Mouse (Mus musculus): Measurements from ENCODE around the gene Ager.

Gene Ager

DNA sequence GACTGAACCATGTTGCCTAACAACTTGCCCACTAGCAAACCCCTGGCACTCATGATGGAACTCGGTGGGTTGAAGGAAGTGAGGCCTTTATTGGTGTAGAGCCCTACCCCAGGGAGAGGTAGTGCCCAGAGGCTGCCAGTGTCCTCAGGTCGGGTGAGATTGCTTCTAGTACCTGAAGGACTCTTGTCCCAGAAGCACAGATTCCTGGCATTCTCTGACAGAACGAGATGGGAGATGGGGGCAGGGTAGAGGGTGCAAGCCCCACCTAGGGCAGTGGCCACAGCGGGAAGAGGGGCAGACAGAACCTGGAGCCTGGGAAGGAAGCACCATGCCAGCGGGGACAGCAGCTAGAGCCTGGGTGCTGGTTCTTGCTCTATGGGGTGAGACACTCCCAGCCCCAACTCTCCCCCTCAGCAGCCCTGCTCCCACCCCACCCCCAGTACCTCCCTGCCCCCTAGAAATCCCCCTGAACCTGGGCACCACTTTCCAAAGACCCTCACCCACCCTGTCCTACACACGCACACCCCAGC is at the start of gene Ager:
Gene Ager (plus strand): TSS at position 297 of the 530 bp plus-strand sequence.
- in situ Hi-C loops (cut with MboI, MseI), result no loop called here

DNA sequence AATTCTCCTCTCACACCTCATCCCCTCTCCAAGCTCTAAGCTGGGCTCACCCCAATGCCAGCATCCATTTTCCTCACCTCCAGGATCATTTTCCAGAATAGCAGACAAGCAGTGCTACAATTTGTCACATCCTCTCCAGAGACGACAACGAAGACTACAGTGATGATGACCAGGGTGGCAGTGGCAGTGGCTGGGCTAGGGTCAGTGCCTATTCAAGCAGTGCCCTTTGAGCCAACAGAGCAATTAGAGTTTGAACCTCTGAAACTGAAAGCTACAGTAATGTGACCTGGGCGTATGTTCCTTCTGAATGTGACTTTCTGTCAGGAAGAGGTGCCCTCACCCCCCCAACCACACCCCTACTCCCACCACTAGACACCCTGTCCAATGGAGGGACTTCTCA is 48.5 kb upstream of the Ager start:
- in situ Hi-C loops (cut with MboI, MseI), result no loop called here

DNA sequence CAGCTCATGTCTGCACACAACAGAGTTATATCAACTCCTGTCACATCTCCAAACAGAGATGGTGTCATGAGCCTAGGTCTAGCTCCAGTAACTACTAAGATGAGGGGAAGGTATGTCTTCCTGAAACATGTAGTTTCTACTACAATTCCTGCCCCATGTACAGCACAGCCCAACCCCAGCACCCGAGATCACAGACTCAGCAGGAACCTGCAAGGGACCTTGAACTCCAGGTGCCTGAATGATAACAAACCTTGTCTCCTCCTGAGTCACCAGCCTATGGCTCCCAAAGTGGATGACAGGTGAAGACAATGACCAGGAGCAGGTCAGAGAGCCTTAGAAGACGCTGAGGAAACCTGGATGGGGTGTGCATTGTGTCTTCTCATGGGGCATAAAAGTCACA is 47.8 kb upstream of the Ager start:
- in situ Hi-C loops (cut with MboI, MseI), result no loop called here

DNA sequence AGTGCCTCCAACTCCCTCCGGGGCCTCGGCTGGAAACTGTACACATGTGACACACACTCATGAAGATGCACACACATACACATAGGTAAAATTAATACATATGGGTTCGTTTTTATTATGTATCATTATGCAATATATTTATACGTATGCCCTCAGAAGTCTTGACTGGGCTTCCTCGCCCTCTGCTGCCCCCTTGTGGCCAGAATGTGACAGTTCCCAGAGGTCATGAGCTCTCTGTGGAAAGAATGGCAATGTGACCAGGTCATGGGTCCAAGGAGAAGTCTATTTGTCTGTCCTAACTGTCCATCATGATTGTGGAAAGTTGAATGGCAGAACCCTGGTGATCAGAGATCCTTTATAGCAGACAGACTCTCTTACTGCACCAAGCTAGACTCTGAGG is 42.2 kb upstream of the Ager start:
- in situ Hi-C loops (cut with MboI, MseI), result no loop called here

DNA sequence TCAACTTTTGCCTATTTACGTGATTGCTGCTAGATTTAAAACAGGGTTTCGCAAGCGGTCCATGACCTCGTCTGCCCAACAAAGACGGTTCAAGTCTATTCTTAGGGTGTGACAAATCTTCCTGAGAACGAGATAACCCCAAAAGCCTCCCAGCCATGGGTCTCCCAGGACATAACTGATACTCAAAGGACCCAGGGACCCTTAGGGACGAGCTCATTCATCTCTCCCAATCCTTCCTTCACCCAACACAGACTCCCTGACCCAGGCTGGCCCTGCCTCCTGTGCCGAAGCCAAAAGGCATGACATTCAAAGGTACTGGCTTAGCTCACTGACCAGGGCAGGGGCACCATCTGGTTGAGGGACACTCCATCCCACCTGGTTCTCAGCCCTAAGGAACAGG is 41.3 kb upstream of the Ager start:
- in situ Hi-C loops (cut with MboI, MseI), result no loop called here

DNA sequence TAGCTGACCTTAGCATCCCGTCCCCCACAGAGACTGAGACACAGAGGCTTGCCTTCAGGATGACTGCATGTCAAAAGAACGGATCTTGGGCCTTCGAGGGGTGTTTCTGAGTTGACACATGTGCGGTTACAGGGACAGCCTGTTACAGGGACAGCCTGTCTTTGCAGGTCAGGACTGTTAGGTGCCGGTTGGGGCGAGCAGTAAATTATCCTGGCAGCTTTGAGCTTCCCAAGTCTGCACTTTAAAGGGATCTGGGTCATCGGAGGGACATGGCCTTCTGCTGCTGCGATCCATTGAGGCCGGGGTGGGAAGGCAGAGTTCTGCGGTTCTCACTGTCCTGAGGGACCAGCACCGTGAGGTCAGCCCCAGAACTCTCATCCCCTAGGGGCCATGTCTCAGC is 40.3 kb upstream of the Ager start:
- in situ Hi-C loops (cut with MboI, MseI), result no loop called here

DNA sequence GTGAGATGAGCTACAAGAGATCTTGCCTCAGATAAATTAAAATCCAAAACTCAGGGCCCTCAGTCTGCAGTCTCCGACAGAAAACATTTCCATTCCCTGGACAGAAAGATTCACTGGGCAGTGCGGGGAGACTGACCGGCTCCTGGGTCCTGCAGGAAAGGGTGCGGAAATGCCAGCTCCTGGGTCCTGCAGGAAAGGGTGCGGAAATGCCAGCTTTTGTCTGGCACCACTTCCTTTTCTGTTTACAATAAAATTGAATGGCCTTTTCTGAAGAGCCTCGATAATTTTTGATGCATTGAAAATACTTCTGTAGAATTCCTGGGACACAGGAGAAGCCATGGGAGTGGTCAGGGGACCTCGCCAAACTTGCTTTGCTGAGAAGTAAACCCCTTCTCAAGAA is 38.5 kb upstream of the Ager start:
- in situ Hi-C loops (cut with MboI, MseI), result no loop called here

DNA sequence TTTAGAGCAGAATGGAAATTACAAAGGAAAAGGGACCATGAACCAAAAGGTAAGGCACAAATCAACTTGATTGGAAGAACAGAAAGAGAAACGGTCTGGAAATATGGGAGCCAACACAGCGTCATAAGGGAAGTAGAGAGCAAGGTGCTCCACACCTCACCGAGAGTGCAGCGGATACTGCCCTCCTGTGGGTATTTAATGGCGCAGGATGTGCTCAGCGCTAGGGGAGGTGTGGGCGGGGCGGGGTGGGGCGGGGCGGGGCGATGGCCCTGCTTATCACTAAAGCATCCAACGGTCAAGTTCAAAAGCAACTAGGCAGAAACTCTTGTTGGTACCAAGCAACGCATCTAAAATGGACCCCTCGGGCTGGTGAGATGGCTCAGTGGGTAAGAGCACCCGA is 37.8 kb upstream of the Ager start:
- in situ Hi-C loops (cut with MboI, MseI), result no loop called here

DNA sequence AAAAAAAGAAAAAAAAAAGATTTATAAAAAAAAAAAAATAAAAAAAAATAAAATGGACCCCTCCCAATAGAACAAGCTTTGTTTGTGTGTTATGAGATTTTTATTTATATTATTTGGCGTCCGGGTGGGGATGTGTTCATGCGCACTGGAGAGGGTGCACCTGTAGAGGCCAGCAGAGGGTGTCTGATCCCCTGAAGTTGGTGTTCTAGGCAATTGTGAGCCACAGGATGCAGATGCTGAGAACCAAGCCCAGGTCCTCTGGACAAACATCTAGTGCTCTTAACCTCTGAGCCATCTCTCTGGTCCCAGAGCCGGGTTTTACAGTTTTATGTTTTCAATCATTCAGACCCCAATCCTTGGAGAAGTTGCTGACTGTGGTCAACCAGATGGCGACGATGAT is 37.2 kb upstream of the Ager start:
- in situ Hi-C loops (cut with MboI, MseI), result no loop called here

DNA sequence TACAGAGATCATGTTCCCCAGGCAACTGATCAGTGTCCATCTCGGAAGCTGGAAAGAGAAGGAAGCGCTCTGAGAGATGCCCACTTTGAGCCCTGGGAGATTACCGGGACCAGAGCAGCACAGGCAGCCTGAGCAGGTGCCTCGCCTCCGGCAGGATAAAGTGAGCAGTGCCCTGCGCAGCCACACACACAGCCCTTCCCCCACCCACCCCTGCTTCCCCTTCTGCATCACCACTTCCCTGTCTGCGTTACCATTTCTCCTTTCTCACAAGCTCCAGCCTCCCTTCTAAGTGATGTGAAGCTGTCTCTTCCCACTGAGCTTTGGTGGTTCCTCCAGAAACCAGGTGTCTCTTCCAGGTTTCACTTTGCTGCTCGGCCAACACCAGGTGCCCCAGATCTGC is 36.5 kb upstream of the Ager start:
- in situ Hi-C loops (cut with MboI, MseI), result no loop called here

DNA sequence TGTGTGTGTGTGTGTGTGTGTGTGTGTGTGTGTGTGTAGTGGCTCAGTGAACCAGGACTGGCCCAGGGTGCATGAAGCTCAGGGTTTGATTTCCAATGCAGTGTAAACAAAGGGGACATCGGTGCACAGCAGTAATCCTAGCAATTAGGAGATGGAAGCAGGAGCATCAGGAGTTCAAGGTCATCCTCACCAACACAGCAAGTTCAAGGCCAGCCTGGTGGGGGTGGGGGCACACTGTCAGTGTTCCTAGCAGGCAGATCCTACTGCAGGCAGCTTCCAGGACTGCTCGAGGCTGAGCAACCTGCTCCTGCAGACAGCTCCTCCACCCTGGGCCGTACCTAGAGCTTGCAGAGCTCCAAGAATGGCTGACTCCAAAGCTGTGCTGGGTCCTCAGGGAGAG is 35.1 kb upstream of the Ager start:
- in situ Hi-C loops (cut with MboI, MseI), result no loop called here

DNA sequence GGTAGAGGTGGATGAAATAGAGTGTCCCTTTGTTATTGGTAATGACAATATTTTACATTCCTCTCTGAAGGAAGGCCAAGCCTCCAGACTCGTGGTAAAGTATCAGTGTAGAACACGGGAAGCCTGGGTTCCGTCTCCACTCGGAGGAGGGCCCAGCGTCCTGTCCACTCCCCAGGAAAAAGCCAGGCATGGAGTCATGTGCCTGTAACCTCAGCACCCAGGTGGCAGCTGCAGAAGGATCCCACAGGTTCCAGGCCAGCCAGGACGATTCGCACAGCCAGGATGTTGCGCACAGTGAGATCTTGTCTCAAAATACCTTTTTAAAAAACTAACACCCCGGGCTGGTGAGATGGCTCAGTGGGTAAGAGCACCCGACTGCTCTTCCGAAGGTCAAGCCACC is 34.3 kb upstream of the Ager start:
- in situ Hi-C loops (cut with MboI, MseI), result no loop called here

DNA sequence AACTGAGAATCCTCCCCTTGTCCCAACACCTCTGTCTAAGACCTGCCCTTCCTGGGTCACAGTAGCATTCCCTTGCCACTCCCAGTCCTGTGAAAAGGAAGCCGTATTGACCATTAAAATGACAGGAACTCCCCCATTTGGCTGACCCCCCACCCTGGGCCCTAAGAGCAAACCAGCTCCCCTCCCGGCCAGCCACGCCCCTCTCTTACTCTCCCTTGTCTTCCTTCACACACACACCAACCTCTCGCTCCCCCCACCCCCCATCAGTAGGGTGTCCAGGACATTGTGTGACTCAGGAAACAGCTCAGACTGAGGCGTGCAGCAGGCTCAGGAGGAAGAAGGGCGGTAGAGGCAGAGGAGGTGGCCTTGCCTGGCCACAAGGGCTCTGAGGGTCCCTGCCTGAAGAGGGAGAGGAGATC is 33.6 kb upstream of the Ager start, which contains the start of gene Notch4:
Gene Notch4 (plus strand): TSS at position 266 of the 419 bp plus-strand sequence.
- in situ Hi-C loops (cut with MboI, MseI), result no loop called here

DNA sequence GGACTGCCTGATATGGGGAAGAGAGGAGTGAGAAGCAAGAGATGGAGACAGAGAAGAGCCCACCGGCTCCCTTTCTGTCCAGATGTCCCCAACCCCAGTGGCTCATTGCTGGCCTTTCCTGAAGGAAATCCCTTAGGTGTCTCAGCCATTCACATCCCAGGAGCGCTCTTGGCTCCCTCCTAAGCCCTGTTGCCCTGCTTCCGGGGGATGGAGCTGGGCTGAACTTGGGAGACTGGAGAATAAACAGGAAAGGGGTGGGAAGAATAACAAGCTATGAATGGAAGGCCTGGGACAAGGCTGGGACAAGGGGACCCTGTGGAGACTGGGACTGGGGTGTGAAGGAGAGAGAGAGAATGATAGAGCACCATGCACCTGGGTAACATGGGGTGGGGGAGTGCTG is 32.9 kb upstream of the Ager start:
- in situ Hi-C loops (cut with MboI, MseI), result loop anchor here (5.0 kb wide), 2 partner anchors 53 to 248 kb away; partner anchors contain the start of gene Egfl8

DNA sequence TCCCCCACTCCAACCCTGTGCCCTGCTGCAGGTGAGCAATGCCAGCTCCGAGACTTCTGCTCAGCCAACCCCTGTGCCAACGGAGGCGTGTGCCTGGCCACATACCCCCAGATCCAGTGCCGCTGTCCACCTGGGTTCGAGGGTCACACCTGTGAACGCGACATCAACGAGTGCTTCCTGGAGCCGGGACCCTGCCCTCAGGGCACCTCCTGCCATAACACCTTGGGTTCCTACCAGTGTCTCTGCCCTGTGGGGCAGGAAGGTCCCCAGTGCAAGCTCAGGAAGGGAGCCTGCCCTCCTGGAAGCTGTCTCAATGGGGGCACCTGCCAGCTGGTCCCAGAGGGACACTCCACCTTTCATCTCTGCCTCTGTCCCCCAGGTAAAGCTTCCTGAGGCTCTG is 30.4 kb upstream of the Ager start:
- in situ Hi-C loops (cut with MboI, MseI), result loop anchor here (5.0 kb wide), 2 partner anchors 50 to 245 kb away; partner anchors contain the start of gene Egfl8

DNA sequence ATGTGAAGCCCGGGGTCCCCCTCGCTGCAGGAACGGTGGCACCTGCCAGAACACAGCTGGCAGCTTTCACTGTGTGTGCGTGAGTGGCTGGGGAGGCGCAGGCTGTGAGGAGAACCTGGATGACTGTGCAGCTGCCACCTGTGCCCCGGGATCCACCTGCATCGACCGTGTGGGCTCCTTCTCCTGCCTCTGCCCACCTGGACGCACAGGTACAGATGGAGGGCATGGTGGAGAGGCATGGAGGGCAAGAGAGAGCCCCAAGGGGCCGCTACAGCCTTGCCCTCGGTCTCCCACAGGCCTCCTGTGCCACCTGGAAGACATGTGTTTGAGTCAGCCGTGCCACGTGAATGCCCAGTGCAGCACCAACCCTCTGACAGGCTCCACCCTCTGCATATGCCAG is 29.2 kb upstream of the Ager start:
- in situ Hi-C loops (cut with MboI, MseI), result loop anchor here (5.0 kb wide), 2 partner anchors 49 to 244 kb away; partner anchors contain the start of gene Egfl8

DNA sequence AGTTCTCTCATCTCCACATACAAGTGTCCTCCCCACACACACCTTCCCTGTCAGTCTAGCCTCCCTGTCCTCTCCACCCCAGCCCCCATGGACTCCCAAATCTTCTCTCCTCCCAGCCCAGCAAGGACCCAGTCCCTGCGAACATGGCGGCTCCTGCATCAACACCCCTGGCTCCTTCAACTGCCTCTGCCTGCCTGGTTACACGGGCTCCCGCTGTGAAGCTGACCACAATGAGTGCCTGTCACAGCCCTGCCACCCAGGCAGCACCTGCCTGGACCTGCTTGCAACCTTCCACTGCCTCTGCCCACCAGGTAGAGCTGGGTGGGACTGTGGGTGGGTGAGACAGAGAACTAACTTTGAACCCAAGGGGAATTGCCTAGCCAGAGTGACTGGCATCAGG is 27.7 kb upstream of the Ager start:
- in situ Hi-C loops (cut with MboI, MseI), result loop anchor here (5.0 kb wide), 2 partner anchors 47 to 242 kb away; partner anchors contain the start of gene Egfl8

DNA sequence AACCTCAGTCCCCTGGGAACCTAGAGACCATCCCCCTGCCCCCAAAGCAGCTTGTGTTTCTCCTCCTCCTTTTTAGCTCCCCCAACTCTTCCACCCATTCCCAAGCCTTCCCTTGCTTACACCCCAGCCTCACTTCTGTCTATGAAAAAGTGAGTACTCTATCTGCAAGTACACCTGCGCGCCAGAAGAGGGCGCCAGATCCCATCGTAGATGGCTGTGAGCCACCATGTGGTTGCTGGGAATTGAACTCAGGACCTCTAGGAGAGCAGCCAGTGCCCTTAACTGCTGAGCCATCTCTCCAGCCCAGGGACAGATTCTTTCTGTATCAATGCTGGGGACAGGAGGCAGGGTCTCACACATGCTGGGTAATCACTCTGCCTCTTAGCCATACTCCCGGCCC is 25.8 kb upstream of the Ager start:
- in situ Hi-C loops (cut with MboI, MseI), result no loop called here

DNA sequence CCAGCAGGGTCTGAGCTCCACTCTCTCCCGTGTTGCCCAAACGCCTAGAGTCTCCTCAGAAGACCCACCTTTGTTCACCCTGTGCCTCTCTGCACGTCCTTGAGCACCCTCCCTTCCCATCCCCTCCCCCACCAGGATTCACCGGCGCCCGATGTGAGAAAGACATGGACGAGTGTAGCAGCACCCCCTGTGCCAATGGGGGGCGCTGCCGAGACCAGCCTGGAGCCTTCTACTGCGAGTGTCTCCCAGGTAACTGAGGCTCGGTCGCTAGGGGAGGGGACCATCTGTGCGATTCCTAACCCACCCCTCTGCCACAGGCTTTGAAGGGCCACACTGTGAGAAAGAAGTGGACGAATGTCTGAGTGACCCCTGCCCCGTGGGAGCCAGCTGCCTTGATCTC is 25.3 kb upstream of the Ager start:
- in situ Hi-C loops (cut with MboI, MseI), result no loop called here

DNA sequence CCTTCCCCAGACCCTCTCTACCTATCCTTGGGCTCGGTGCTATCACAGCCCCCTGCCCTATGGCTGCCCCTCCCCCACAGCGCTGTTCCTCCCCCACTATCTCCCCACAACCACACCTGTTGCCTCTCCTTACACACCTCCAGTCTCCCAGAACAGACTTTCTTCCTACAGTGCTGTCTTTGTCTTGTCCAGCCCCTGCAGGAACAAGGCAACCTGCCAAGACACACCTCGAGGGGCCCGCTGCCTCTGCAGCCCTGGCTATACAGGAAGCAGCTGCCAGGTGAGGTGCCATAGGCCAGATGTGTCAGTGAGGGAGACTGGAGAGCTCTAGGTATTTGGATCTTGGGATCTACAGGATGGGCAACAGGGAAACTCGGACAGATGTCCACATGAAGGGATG is 21.1 kb upstream of the Ager start:
- in situ Hi-C loops (cut with MboI, MseI), result no loop called here

DNA sequence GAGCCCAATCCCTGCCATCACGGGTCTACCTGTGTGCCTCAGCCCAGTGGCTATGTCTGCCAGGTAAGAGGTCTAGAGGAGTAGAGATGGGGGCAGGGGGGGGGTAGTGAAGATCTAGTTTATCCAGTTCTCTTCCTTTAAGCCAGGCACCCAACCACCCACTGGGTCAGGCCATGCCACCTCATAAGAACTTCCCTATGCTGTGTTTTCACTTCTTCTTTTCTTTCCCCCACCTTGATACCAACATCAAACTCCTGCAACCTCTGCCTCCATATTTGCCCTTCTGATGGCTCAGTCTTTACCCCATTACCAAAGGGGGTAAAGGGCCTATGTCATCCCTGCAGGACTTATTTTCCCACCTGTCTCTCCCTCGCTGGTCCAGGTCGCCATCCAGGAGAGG is 19.6 kb upstream of the Ager start:
- in situ Hi-C loops (cut with MboI, MseI), result no loop called here

DNA sequence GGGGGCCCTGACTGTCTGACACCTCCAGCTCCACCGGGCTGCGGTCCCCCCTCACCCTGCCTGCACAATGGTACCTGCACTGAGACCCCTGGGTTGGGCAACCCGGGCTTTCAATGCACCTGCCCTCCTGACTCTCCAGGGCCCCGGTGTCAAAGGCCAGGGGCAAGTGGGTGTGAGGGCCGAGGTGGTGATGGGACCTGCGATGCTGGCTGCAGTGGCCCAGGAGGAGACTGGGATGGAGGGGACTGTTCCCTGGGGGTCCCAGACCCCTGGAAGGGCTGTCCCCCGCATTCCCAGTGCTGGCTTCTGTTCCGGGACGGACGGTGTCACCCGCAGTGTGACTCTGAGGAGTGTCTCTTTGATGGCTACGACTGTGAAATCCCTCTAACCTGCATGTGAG is 15.1 kb upstream of the Ager start:
- in situ Hi-C loops (cut with MboI, MseI), result no loop called here

DNA sequence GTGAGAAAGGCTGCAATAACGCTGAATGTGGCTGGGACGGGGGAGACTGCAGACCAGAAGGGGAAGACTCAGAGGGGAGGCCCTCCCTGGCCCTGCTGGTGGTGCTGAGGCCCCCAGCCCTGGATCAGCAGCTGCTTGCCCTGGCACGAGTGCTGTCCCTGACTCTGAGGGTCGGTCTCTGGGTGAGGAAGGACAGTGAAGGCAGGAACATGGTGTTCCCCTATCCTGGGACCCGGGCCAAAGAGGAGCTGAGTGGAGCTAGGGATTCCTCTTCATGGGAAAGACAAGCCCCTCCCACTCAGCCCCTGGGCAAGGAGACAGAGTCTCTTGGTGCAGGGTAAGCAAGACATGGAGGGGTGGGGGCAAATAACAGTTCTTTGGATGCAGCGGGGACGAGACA is 14.3 kb upstream of the Ager start:
- in situ Hi-C loops (cut with MboI, MseI), result no loop called here

DNA sequence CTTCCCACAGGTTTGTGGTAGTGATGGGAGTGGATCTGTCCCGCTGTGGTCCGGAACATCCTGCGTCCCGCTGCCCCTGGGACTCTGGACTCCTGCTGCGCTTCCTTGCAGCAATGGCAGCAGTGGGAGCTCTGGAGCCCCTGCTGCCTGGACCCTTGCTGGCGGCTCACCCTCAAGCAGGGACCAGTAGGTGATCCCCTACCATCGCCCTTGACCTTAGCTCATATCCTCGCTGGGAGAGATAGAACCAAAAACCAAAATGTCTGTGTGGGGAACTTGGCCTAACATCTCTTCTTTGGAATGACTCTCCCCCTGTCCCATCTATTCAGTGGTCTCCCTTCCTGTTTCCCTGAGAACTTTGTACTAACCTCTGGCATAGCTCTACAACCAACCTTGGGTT is 13.8 kb upstream of the Ager start:
- in situ Hi-C loops (cut with MboI, MseI), result no loop called here
